Mouse (Mus musculus): ENCODE data around the gene Trappc6a.

DNA sequence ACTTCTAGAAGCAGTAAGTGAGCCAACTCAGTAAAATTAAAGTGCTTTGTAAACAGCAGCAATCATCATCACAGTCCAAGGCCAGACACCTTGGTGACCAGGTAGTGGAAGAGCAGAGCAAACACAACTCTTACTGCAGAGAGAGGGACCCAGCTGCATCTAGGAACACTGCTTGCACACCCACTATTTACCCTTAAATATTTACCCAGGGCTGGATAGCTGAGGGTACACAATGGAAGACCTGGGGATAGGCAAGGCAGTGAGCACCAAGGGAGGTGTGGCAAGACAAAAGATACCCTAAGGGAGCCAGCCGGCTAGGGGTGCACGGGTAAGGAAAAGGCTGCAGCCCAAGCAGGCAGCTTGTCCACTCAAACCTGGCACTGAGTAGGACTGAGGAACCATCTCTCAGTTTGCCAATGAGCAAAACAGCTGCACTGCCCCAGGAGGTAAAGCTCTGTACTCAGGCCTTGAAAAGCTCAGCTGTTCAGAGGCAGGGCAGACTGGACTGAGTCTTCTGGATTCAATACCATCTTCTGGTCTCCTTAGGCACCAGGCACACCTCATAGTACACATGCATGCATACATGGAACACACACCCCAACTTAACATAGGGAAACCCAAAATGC, 39.3 kb downstream of the Trappc6a start:
- TF ChIP-seq CTCF (conservative IDR thresholded peaks at IDR 0.05; ENCODE audit: low read length) (no peak), NANOG (IDR thresholded peaks at IDR 0.05; ENCODE audit: borderline replicate concordance, low read length) (no peak)

Measured in E14TG2a.4 (cell line).